Mouse (Mus musculus): ENCODE measurements at regions not wholly inside any gene's neighbourhood (a gene's known extent, or its start where the extent isn't known, plus 50 kb on each side); places are given as distances from the start of the nearest gene placed in this dataset.
"Not testable (repeated sequence)": the region's sequence is repeated elsewhere in the genome, so short reads cannot be mapped to it uniquely, and the experiment has no call there.

DNA sequence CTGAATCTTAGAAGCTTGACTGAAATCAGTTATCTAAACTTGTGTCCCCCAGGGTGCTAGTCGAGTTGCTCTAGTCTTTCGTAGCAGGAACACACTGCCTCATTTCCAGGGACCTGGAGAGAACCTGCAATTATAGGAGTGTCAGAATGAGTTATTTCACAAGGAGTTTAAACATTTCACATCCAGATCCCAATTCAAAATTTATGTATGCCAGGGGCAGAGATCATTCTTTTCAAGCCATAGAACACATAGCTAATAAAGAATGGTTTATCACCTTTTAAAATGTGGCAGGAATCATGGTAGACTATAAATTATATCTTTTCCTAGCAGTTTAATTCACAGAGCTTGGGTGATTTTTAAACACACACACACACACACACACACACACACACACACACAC, 358.6 kb upstream of the Dab2 start:
- 59% methylated on average over 2 of the region's 2 CpGs for WGBS
- Histone ChIP-seq H3K27me3 (replicated peaks; ENCODE audit: control insufficient read depth, insufficient read depth, low read length) (no peaks in the 10 kb centered on the region), H3K9ac (ENCODE audit: low read depth, low read length) (no peak overlapping the region), H3K9me3 (ENCODE audit: control insufficient read depth) (no peaks in the 10 kb centered on the region), H3K27ac (ENCODE audit: low read depth, low read length) (no peak overlapping the region), H3K4me3 (ENCODE audit: low read depth, low read length) (no peak overlapping the region), H3K4me1 (replicated peaks; ENCODE audit: control insufficient read depth, insufficient read depth, low read length) (no peaks in the 10 kb centered on the region), H3K36me3 (ENCODE audit: control insufficient read depth, insufficient read depth) (no peaks in the 10 kb centered on the region), H3K4me2 (replicated peaks; ENCODE audit: low read depth) (no peak overlapping the region)
- no peak for ATAC-seq
- no peak for TF ChIP-seq CTCF (IDR thresholded peaks at IDR 0.05; ENCODE audit: low read depth)

DNA sequence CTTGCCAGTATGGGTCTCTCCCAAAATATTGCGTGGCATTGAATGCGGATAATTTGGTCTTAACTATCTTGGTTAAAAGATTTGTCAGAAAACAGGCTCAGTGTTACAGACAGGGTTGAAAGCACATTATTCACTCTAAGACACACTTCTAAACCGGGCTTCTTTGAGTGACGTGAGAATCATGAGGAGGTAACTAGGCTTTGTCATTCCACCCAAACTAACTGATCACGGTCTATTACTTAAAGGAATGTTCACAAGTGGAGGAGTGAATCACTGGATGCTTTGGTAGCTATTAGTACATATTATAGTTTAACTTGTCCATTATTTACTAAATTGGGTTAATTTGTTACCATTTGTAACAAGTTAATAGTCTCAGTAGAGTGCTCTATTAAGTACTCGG, 352.9 kb upstream of the Dab2 start:
- no peak for ATAC-seq
- no peak for TF ChIP-seq CTCF (IDR thresholded peaks at IDR 0.05; ENCODE audit: low read depth)
- Histone ChIP-seq H3K9ac (ENCODE audit: low read depth, low read length) (no peak overlapping the region), H3K36me3 (ENCODE audit: control insufficient read depth, insufficient read depth) (no peaks in the 10 kb centered on the region), H3K4me3 (ENCODE audit: low read depth, low read length) (no peak overlapping the region), H3K27ac (ENCODE audit: low read depth, low read length) (no peak overlapping the region), H3K4me2 (replicated peaks; ENCODE audit: low read depth) (no peak overlapping the region), H3K4me1 (replicated peaks; ENCODE audit: control insufficient read depth, insufficient read depth, low read length) (no peaks in the 10 kb centered on the region), H3K27me3 (replicated peaks; ENCODE audit: control insufficient read depth, insufficient read depth, low read length) (no peaks in the 10 kb centered on the region), H3K9me3 (ENCODE audit: control insufficient read depth) (no peaks in the 10 kb centered on the region)
- WGBS: 89% methylated on average over 6 of the region's 6 CpGs

DNA sequence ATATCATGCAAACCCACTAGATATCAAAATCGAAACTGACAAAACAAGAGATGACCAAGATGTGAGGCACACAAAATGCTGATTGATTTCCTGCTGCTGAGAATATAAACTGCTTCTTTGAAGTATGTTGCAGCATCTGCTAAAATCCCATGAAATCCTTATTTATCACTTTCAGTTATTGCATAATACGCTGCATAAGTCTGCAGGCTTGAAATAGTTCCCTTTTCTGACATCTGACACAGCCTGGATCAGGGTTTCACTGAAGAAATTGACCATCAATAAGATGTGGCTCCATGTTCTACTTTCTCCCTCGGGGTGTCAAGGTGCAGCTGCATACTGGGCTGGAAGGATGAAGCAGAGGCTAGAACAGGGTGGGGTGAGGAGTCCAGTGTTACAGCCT, 348.7 kb upstream of the Dab2 start:
- no peak overlapping the region for H3K4me3 ChIP-seq (ENCODE audit: low read depth, low read length)
- no peaks in the 10 kb centered on the region for H3K36me3 ChIP-seq (ENCODE audit: control insufficient read depth, insufficient read depth)
- no peak for TF ChIP-seq CTCF (IDR thresholded peaks at IDR 0.05; ENCODE audit: low read depth)
- ATAC-seq: no peak
- no peak overlapping the region for H3K27ac ChIP-seq (ENCODE audit: low read depth, low read length)
- WGBS: 70% methylated on average over 3 of the region's 3 CpGs
- no peaks in the 10 kb centered on the region for H3K27me3 ChIP-seq (replicated peaks; ENCODE audit: control insufficient read depth, insufficient read depth, low read length)
- H3K9me3 ChIP-seq (ENCODE audit: control insufficient read depth): no peaks in the 10 kb centered on the region
- no peak overlapping the region for H3K9ac ChIP-seq (ENCODE audit: low read depth, low read length)
- H3K4me1 ChIP-seq (replicated peaks; ENCODE audit: control insufficient read depth, insufficient read depth, low read length): no peaks in the 10 kb centered on the region
- H3K4me2 ChIP-seq (replicated peaks; ENCODE audit: low read depth): no peak overlapping the region

DNA sequence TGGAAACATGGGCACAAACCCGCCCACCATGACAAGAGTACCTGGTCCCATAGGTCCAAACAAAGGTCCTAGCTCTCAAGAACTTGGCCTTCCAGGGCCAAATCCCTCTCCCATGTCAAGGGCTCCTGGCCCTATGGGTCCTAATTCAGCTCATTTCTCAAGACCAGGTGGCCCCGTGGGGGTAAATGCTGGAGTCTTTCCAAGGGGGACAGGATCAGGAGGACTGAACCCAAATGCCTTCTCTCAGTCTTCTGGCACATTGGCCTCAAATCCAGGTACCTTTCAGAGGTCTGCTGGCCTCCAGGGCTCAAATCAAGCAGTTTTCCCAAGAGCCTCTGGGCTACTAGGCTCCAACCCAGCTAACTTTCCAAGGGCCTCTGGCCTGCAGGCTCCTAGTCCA, 347.9 kb upstream of the Dab2 start:
- H3K4me1 ChIP-seq (replicated peaks; ENCODE audit: control insufficient read depth, insufficient read depth, low read length): not testable (repeated sequence)

DNA sequence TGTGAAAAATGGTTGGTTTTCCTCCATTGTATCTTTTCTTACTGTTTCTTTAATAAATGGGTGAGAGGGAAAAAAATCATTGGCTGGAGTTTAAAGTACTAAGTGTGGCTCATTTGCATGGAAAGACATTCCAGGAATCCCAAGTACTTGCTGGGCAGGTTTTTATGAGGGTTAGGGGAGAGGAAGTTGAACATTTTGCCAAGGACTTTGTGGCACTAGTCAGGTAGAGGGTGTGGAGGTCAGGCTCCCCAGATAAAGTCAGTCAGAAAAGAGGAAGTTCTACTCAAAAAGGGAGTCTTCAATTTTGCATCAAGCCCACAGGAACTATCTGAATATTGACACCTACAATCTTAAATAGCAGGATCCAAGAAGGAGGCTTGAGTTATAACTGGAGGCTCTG, 346.5 kb upstream of the Dab2 start:
- no peak overlapping the region for H3K4me2 ChIP-seq (replicated peaks; ENCODE audit: low read depth)
- no peaks in the 10 kb centered on the region for H3K4me1 ChIP-seq (replicated peaks; ENCODE audit: control insufficient read depth, insufficient read depth, low read length)
- H3K4me3 ChIP-seq (ENCODE audit: low read depth, low read length): no peak overlapping the region
- H3K9me3 ChIP-seq (ENCODE audit: control insufficient read depth): no peaks in the 10 kb centered on the region
- H3K27ac ChIP-seq (ENCODE audit: low read depth, low read length): no peak overlapping the region
- no peak for TF ChIP-seq CTCF (IDR thresholded peaks at IDR 0.05; ENCODE audit: low read depth)
- no peak overlapping the region for H3K9ac ChIP-seq (ENCODE audit: low read depth, low read length)
- ATAC-seq: no peak
- no peaks in the 10 kb centered on the region for H3K36me3 ChIP-seq (ENCODE audit: control insufficient read depth, insufficient read depth)
- H3K27me3 ChIP-seq (replicated peaks; ENCODE audit: control insufficient read depth, insufficient read depth, low read length): no peaks in the 10 kb centered on the region

More for the DNA sequence above, 347.9 kb upstream of the Dab2 start:
- WGBS: 94% methylated on average over 2 of the region's 2 CpGs
- H3K9ac ChIP-seq (ENCODE audit: low read depth, low read length); H3K36me3 ChIP-seq (ENCODE audit: control insufficient read depth, insufficient read depth); H3K9me3 ChIP-seq (ENCODE audit: control insufficient read depth); H3K27ac ChIP-seq (ENCODE audit: low read depth, low read length); ATAC-seq; H3K4me2 ChIP-seq (replicated peaks; ENCODE audit: low read depth); H3K27me3 ChIP-seq (replicated peaks; ENCODE audit: control insufficient read depth, insufficient read depth, low read length); H3K4me3 ChIP-seq (ENCODE audit: low read depth, low read length): not testable (repeated sequence)

DNA sequence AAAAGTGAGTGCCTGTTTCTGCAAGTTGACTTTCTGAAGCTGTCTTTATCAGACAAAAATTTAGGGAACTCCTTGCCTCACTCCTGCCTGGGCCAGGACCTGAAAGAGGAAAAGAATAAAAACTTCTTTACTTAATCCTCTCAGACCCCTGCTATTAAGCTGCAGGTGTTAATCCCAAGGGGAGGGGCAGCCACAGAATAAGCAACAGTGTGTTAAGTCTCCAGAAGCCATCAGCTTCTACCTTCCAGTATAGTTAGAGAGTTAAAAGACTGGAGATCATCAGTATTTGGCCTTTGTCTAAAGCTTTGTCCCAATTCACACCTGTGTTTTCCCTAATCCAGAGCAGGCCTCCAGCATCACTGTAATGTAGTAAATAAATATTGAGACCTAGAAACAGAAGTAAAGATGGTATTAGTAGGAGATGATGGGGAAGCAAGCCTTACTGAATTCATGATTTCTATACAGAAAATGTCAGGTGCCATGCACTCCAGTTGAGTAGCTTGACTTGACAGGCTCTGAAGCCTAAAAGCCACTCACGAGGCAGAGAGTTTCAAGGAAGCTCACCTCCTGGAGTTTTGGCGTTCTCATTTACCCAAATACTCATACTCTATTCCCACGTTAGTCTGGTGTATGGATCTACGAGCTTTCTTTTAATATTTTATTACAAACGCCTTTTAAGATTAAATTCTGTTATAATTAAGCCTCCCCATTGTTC, 308.1 kb upstream of the Dab2 start:
- Histone ChIP-seq H3K4me1 (replicated peaks; ENCODE audit: control insufficient read depth, insufficient read depth, low read length) (no peaks in the 10 kb centered on the region), H3K27ac (ENCODE audit: low read depth, low read length) (no peak overlapping the region), H3K9me3 (ENCODE audit: control insufficient read depth) (no peaks in the 10 kb centered on the region), H3K27me3 (replicated peaks; ENCODE audit: control insufficient read depth, insufficient read depth, low read length) (no peaks in the 10 kb centered on the region), H3K9ac (ENCODE audit: low read depth, low read length) (no peak overlapping the region), H3K4me3 (ENCODE audit: low read depth, low read length) (no peak overlapping the region), H3K4me2 (replicated peaks; ENCODE audit: low read depth) (no peak overlapping the region), H3K36me3 (ENCODE audit: control insufficient read depth, insufficient read depth) (no peaks in the 10 kb centered on the region)
- no peak for TF ChIP-seq CTCF (IDR thresholded peaks at IDR 0.05; ENCODE audit: low read depth)
- 82% methylated on average over 5 of the region's 5 CpGs for WGBS
- ATAC-seq: no peak

DNA sequence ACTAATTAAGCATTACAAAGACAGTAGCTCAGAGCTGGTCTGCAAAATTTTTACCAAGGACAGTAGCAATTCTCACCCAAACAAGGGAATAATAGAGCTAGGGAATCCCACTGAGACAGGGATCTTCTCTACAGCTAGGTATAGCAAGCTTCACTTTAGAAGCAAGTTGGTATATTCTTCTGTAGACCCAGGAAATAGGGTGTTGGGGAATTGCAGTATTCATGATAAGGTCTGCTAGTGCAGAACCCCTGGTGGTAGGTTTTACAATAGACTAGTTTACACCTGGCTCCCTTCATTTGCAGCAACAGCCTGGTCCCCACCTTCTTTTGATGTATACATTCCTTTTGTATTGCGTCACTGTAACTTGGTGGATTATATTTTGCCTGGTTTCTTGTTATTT, 307.4 kb upstream of the Dab2 start:
- H3K27me3 ChIP-seq (replicated peaks; ENCODE audit: control insufficient read depth, insufficient read depth, low read length); H3K4me3 ChIP-seq (ENCODE audit: low read depth, low read length); ATAC-seq; H3K36me3 ChIP-seq (ENCODE audit: control insufficient read depth, insufficient read depth); H3K9me3 ChIP-seq (ENCODE audit: control insufficient read depth); H3K27ac ChIP-seq (ENCODE audit: low read depth, low read length); H3K9ac ChIP-seq (ENCODE audit: low read depth, low read length); H3K4me1 ChIP-seq (replicated peaks; ENCODE audit: control insufficient read depth, insufficient read depth, low read length); H3K4me2 ChIP-seq (replicated peaks; ENCODE audit: low read depth): not testable (repeated sequence)
- WGBS: 97% methylated on average over 1 of the region's 1 CpGs

Data from intestine, postnatal 0 days (tissue).